Mouse (Mus musculus) fibroblast of lung, adult 2 months (primary cell): ENCODE measurements around the gene Gm37596.
"Not testable (repeated sequence)": the region's sequence is repeated elsewhere in the genome, so short reads cannot be mapped to it uniquely, and the experiment has no call there.

Experiments used
- DNase-seq: peaks from one replicate; pipeline ENCODE4 v3.0.0-alpha.2; 2011; ENCODE audit warnings: low read depth

The Gm37596 gene

GRCm38 (mm10) chr3:93692970-93693369 is at the start of gene Gm37596:
Gm37596 (minus strand) TSS chr3:93693070.
- not testable (repeated sequence) for DNase-seq

GRCm38 (mm10) chr3:93708969-93709637 is 16.2 kb upstream of the Gm37596 start:
- not testable (repeated sequence) for DNase-seq

- DNase-seq, result not testable (repeated sequence)
Measured at GRCm38 (mm10) chr3:93676210-93676609, 16.7 kb downstream of the Gm37596 start, which contains the start of gene Tdpoz1. Tdpoz1 (minus strand) TSS chr3:93676310.

GRCm38 (mm10) chr3:93670805-93671503 is 21.9 kb downstream of the Gm37596 start:
- DNase-seq, result not testable (repeated sequence)

- DNase-seq, result no peak
Measured at GRCm38 (mm10) chr3:93654260-93654659, 38.6 kb downstream of the Gm37596 start.

- DNase-seq, result no peak
Measured at GRCm38 (mm10) chr3:93652586-93652985, 40.3 kb downstream of the Gm37596 start, which contains the start of gene Tdpoz2. Tdpoz2 (minus strand) TSS chr3:93652686.
